Mouse (Mus musculus): ENCODE measurements around the gene Chchd6. TPM values are rescaled to one million over a fixed set of nuclear protein-coding genes. Genes with fewer than 3 reads are reported as not detected.

The Chchd6 gene
- total and polyA plus RNA-seq, 3 experiments: 4.7 to 15.8 (median 7.1) TPM

DNA sequence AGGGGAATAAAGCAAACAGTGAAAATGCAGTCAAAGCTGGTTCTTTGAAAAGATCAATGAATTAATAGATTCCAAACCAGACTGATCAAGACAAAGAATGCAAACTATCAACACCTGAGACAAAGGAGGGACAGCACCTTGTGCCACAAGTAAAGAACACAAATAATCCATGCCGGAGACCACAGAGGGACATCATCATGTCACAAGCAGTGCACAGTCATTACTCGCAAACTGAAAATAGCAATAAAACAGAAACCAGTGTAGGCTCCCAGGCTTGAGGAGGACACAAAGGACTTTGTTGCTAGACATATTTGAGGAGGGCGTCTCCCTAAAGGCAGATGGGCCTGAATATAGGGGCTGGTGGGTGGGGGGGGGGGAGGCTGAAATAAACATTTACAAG lies 105.1 kb downstream of the Chchd6 start:
- Histone ChIP-seq H3K4me1 (ENCODE audit: insufficient read depth, low read depth, low read length) (no peaks in the 10 kb centered on the region), H3K4me3 (ENCODE audit: low read depth, low read length) (no peak overlapping the region), H3K9me3 (replicated peaks) (no peaks in the 10 kb centered on the region), H3K27me3 (ENCODE audit: insufficient read depth, low read length) (peaks cover 4% of the 10 kb centered on the region; the same call in 1 of the 2 replicates), H3K36me3 (replicated peaks) (no peaks in the 10 kb centered on the region)
- no peak for TF ChIP-seq GATA2 (IDR thresholded peaks at IDR 0.05; ENCODE audit: borderline replicate concordance, low read depth, low read length)
- no peak for TF ChIP-seq CTCF (IDR thresholded peaks at IDR 0.05; ENCODE audit: low read depth, low read length)
- TF ChIP-seq POLR2AphosphoS5 (IDR thresholded peaks at IDR 0.05; ENCODE audit: insufficient replicate concordance, low read depth, low read length): no peak
- no peak for TF ChIP-seq TAL1 (conservative IDR thresholded peaks at IDR 0.05; ENCODE audit: low read depth, low read length)
- no peak for TF ChIP-seq GATA1 (IDR thresholded peaks at IDR 0.05; ENCODE audit: borderline replicate concordance, low read length)
- no peak for ATAC-seq (ENCODE audit: extremely low read depth, insufficient number of reproducible peaks, low FRiP score, poor library complexity, severe bottlenecking)
- DNase-seq (ENCODE audit: low spot score): no peak

DNA sequence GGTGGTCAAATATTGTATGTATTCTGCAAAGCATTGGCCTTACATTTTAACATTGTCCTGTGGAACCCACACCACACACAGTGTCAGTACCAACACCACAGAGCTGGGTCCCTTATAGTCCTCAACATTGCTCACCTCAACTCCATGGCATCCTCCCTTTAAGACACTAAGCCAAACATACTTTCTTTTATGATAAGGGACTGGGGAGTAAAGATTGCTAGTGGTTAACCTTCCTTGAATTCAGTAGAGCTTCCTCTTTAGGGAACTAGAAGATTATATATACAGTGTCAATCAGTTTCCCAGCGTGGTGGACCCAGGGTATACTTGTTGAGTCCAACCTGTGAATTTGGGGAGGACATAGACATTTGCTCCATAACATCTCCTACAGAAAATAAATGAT lies 105.9 kb downstream of the Chchd6 start:
- ATAC-seq (ENCODE audit: extremely low read depth, insufficient number of reproducible peaks, low FRiP score, poor library complexity, severe bottlenecking) (no peak), DNase-seq (ENCODE audit: low spot score) (no peak)
- TF ChIP-seq POLR2AphosphoS5 (IDR thresholded peaks at IDR 0.05; ENCODE audit: insufficient replicate concordance, low read depth, low read length) (no peak), TAL1 (conservative IDR thresholded peaks at IDR 0.05; ENCODE audit: low read depth, low read length) (no peak), GATA1 (IDR thresholded peaks at IDR 0.05; ENCODE audit: borderline replicate concordance, low read length) (no peak), GATA2 (IDR thresholded peaks at IDR 0.05; ENCODE audit: borderline replicate concordance, low read depth, low read length) (no peak), CTCF (IDR thresholded peaks at IDR 0.05; ENCODE audit: low read depth, low read length) (no peak)
- H3K27me3 ChIP-seq (ENCODE audit: insufficient read depth, low read length): peaks cover 4% of the 10 kb centered on the region; the same call in 1 of the 2 replicates
- no peaks in the 10 kb centered on the region for H3K4me1 ChIP-seq (ENCODE audit: insufficient read depth, low read depth, low read length)
- no peaks in the 10 kb centered on the region for H3K9me3 ChIP-seq (replicated peaks)
- no peak overlapping the region for H3K4me3 ChIP-seq (ENCODE audit: low read depth, low read length)
- H3K36me3 ChIP-seq (replicated peaks): no peaks in the 10 kb centered on the region

DNA sequence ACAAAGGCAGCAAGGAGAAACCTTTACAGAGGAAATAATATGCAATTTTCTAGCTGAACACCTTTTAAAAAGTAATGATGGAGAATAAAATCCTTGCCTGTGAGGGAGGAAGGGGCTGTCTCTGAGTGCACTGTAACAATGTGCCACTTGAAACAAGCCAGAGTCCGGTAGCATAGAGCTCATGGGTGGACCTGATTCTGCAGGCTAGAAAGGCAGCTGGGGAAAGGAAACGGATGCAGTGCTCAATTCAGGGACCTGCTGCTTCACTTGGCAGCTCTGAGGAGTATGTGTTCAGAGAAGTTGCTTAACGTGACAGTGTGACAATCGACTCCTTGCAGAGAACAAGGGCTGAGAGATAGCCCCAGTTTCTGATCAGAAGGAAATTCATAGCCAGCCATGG lies 109.4 kb downstream of the Chchd6 start:
- ATAC-seq (ENCODE audit: extremely low read depth, insufficient number of reproducible peaks, low FRiP score, poor library complexity, severe bottlenecking) (no peak), DNase-seq (ENCODE audit: low spot score) (no peak)
- H3K4me1 ChIP-seq (ENCODE audit: insufficient read depth, low read depth, low read length): no peaks in the 10 kb centered on the region
- TF ChIP-seq GATA1 (IDR thresholded peaks at IDR 0.05; ENCODE audit: borderline replicate concordance, low read length): no peak
- no peak for TF ChIP-seq POLR2AphosphoS5 (IDR thresholded peaks at IDR 0.05; ENCODE audit: insufficient replicate concordance, low read depth, low read length)
- peaks cover 3% of the 10 kb centered on the region; the same call in 1 of the 2 replicates for H3K27me3 ChIP-seq (ENCODE audit: insufficient read depth, low read length)
- H3K4me3 ChIP-seq (ENCODE audit: low read depth, low read length): no peak overlapping the region
- H3K36me3 ChIP-seq (replicated peaks): no peaks in the 10 kb centered on the region
- H3K9me3 ChIP-seq (replicated peaks): no peaks in the 10 kb centered on the region

DNA sequence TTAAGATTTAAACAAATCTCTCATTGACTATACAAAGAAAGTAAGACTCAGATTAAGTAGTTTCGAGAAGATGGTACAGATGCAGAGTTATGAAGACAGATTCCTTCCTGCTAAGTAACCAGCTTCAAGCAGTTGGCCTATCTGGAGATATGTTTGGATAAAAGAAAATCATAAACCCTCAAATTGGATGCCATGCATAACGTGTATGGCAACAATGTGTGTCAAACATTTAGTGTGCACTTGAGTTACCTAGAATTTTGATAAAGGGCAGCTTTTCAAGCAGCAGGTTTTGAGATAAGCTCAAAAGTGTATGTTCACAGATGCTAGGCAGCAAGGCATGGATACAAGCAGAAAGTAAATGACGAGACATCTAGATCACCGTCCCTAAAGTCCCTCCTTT lies 114.3 kb downstream of the Chchd6 start:
- DNase-seq (ENCODE audit: low spot score) (no peak), ATAC-seq (ENCODE audit: extremely low read depth, insufficient number of reproducible peaks, low FRiP score, poor library complexity, severe bottlenecking) (no peak)
- TF ChIP-seq CTCF (IDR thresholded peaks at IDR 0.05; ENCODE audit: low read depth, low read length): no peak
- TF ChIP-seq POLR2AphosphoS5 (IDR thresholded peaks at IDR 0.05; ENCODE audit: insufficient replicate concordance, low read depth, low read length): no peak
- TF ChIP-seq GATA1 (IDR thresholded peaks at IDR 0.05; ENCODE audit: borderline replicate concordance, low read length): no peak
- TF ChIP-seq GATA2 (IDR thresholded peaks at IDR 0.05; ENCODE audit: borderline replicate concordance, low read depth, low read length): no peak
- no peak for TF ChIP-seq TAL1 (conservative IDR thresholded peaks at IDR 0.05; ENCODE audit: low read depth, low read length)
- Histone ChIP-seq H3K36me3 (replicated peaks) (no peaks in the 10 kb centered on the region), H3K27me3 (ENCODE audit: insufficient read depth, low read length) (peaks cover 3% of the 10 kb centered on the region; the same call in 1 of the 2 replicates), H3K4me1 (ENCODE audit: insufficient read depth, low read depth, low read length) (no peaks in the 10 kb centered on the region), H3K4me3 (ENCODE audit: low read depth, low read length) (no peak overlapping the region), H3K9me3 (replicated peaks) (no peaks in the 10 kb centered on the region)

DNA sequence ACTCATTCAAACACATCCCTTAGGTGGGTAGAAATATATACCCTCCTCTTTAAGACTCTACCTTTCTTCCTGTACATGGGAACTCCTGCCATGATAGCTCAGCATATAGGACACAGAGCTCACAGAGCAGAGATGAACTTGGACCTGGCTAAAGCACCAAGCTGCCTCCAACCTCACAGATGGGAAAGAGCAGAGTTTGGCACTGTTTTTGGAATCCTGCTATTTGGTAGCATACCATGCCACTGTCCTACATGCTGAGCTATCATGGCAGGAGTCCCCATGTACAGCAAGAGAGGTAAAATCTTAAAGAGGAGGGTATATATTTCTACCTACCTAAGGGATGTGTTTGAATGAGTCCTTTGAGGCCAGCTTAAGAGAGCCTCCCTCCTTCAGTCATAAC lies 127.5 kb downstream of the Chchd6 start:
- no peaks in the 10 kb centered on the region for H3K4me1 ChIP-seq (ENCODE audit: insufficient read depth, low read depth, low read length)
- H3K27me3 ChIP-seq (ENCODE audit: insufficient read depth, low read length): peaks cover 5% of the 10 kb centered on the region; the same call in 1 of the 2 replicates
- ATAC-seq (ENCODE audit: extremely low read depth, insufficient number of reproducible peaks, low FRiP score, poor library complexity, severe bottlenecking) (no peak), DNase-seq (ENCODE audit: low spot score) (no peak)
- H3K4me3 ChIP-seq (ENCODE audit: low read depth, low read length): no peak overlapping the region
- no peak for TF ChIP-seq GATA1 (IDR thresholded peaks at IDR 0.05; ENCODE audit: borderline replicate concordance, low read length)
- no peak for TF ChIP-seq POLR2AphosphoS5 (IDR thresholded peaks at IDR 0.05; ENCODE audit: insufficient replicate concordance, low read depth, low read length)
- no peak for TF ChIP-seq TAL1 (conservative IDR thresholded peaks at IDR 0.05; ENCODE audit: low read depth, low read length)
- no peak for TF ChIP-seq CTCF (IDR thresholded peaks at IDR 0.05; ENCODE audit: low read depth, low read length)
- H3K36me3 ChIP-seq (replicated peaks): no peaks in the 10 kb centered on the region
- H3K9me3 ChIP-seq (replicated peaks): no peaks in the 10 kb centered on the region

DNA sequence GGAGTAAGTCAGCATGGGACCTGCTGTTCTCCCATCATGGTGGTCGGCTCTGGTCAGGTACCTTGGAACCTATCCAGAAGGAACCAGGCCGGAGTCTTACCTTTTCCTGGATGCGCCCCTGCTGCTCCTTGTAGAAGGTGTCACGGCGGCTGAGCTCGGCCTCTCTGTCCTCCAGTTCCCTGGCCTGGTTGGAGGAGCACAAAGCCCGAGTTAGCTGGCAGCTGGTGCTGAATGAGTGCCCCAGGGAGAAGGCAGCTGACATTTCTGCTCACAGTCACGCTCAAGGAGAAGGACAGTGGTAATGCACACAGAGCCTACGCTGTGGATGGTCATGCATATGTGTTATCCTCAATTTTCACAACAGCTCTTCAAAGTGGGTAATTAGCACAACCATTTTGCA lies 128.2 kb downstream of the Chchd6 start:
- no peak for ATAC-seq (ENCODE audit: extremely low read depth, insufficient number of reproducible peaks, low FRiP score, poor library complexity, severe bottlenecking)
- Histone ChIP-seq H3K9me3 (replicated peaks) (no peaks in the 10 kb centered on the region), H3K36me3 (replicated peaks) (no peaks in the 10 kb centered on the region), H3K4me3 (ENCODE audit: low read depth, low read length) (no peak overlapping the region), H3K27me3 (ENCODE audit: insufficient read depth, low read length) (peaks cover 5% of the 10 kb centered on the region; the same call in 1 of the 2 replicates), H3K4me1 (ENCODE audit: insufficient read depth, low read depth, low read length) (no peaks in the 10 kb centered on the region)
- TF ChIP-seq GATA2 (IDR thresholded peaks at IDR 0.05; ENCODE audit: borderline replicate concordance, low read depth, low read length) (no peak), CTCF (IDR thresholded peaks at IDR 0.05; ENCODE audit: low read depth, low read length) (no peak), GATA1 (IDR thresholded peaks at IDR 0.05; ENCODE audit: borderline replicate concordance, low read length) (no peak), TAL1 (conservative IDR thresholded peaks at IDR 0.05; ENCODE audit: low read depth, low read length) (no peak), POLR2AphosphoS5 (IDR thresholded peaks at IDR 0.05; ENCODE audit: insufficient replicate concordance, low read depth, low read length) (no peak)
- DNase-seq (ENCODE audit: low spot score): no peak

DNA sequence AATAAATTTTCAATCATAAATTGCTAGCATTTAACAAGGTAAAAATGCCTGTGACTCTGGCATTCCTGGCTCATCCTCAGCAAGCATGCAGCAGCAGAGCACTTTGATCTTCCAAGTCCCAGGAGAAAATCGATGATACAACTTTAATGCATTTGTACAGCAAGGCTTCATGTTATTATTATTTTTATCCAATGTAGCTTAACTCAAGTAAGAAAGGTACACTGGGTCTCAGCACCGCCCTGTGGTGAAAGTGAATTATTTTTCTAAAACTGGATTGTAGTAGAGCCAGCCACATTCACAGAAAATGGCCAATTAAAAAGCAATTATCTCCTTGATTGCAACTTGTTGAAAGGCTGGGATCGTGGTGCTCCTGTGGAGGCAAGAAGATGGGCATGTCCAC lies 128.6 kb downstream of the Chchd6 start:
- ATAC-seq (ENCODE audit: extremely low read depth, insufficient number of reproducible peaks, low FRiP score, poor library complexity, severe bottlenecking) (no peak), DNase-seq (ENCODE audit: low spot score) (no peak)
- no peaks in the 10 kb centered on the region for H3K36me3 ChIP-seq (replicated peaks)
- TF ChIP-seq POLR2AphosphoS5 (IDR thresholded peaks at IDR 0.05; ENCODE audit: insufficient replicate concordance, low read depth, low read length): no peak
- TF ChIP-seq TAL1 (conservative IDR thresholded peaks at IDR 0.05; ENCODE audit: low read depth, low read length): no peak
- no peak for TF ChIP-seq GATA1 (IDR thresholded peaks at IDR 0.05; ENCODE audit: borderline replicate concordance, low read length)
- TF ChIP-seq CTCF (IDR thresholded peaks at IDR 0.05; ENCODE audit: low read depth, low read length): no peak
- TF ChIP-seq GATA2 (IDR thresholded peaks at IDR 0.05; ENCODE audit: borderline replicate concordance, low read depth, low read length): no peak
- H3K9me3 ChIP-seq (replicated peaks): no peaks in the 10 kb centered on the region
- H3K4me3 ChIP-seq (ENCODE audit: low read depth, low read length): no peak overlapping the region
- H3K4me1 ChIP-seq (ENCODE audit: insufficient read depth, low read depth, low read length): no peaks in the 10 kb centered on the region
- H3K27me3 ChIP-seq (ENCODE audit: insufficient read depth, low read length): peaks cover 5% of the 10 kb centered on the region; the same call in 1 of the 2 replicates

All from G1E (cell line).